25 mouse cellular contexts compared by ENCODE assay signal in the genomic region with DNA sequence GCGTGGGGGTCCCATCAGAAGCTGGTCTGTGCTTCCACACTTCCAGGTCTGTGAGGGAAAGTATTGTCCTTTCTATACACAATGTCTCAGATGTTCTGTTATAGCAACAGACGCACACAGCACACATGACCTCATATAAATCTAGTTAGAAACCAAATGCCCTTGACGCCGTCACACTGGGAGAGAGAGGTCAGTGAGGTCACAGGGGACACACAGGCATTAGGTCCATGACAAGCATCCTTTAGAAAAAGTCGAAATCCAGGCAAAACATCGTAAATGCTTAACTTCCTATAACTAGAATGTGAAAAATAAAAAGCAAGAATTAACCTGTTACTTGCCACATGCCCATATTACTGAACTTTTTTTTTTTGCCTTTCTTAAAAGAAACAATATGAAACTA.
"Had no signal": no experiment of that assay in that cellular context is flagged by ENCODE, and none has a peak within 500 bp of the region (broad histone marks: within the 10 kb centered on the region; RNA-seq: fewer than 3 reads in every experiment).

No protein-coding gene starts in this region.

- H3K27ac ChIP-seq: heart, adult 2 months; hindbrain, embryonic 10.5 days; hindbrain, embryonic 12.5 days; hindbrain, embryonic 14.5 days; intestine, embryonic 15.5 days; layer of hippocampus, adult 2 months; left cerebral cortex, adult 2 months; limb, embryonic 10.5 days; limb, embryonic 12.5 days; liver, embryonic 13.5 days had no signal

- H3K4me1 ChIP-seq: hindbrain, embryonic 12.5 days; liver, embryonic 13.5 days had no signal

- H3K4me2 ChIP-seq: heart, embryonic 11.5 days; hindbrain, embryonic 12.5 days; hindbrain, embryonic 14.5 days; intestine, embryonic 15.5 days; limb, embryonic 12.5 days; liver, embryonic 11.5 days; liver, embryonic 13.5 days had no signal

- H3K9me3 ChIP-seq: hindbrain, embryonic 10.5 days; hindbrain, embryonic 12.5 days; intestine, embryonic 15.5 days; limb, embryonic 10.5 days; limb, embryonic 12.5 days; liver, embryonic 13.5 days had no signal

- DNase-seq: gastrocnemius, postnatal 10 days; gastrocnemius, postnatal 25 days; heart, adult 2 months; heart, postnatal 10 days; heart, postnatal 4 days; kidney, adult 18-20 months; kidney, adult 8-10 months; kidney, postnatal 10 days; kidney, postnatal 25 days; kidney, postnatal 4 days; liver had no signal

- H3K4me3 ChIP-seq: heart, adult 2 months; hindbrain, embryonic 10.5 days; hindbrain, embryonic 12.5 days; intestine, embryonic 15.5 days; layer of hippocampus, adult 2 months; left cerebral cortex, adult 2 months; limb, embryonic 10.5 days; limb, embryonic 12.5 days; liver, embryonic 13.5 days had no signal

- H3K36me3 ChIP-seq: hindbrain, embryonic 10.5 days; hindbrain, embryonic 12.5 days; intestine, embryonic 15.5 days; limb, embryonic 10.5 days; limb, embryonic 12.5 days; liver, embryonic 13.5 days had no signal

- H3K9ac ChIP-seq: hindbrain, embryonic 12.5 days; hindbrain, embryonic 14.5 days; intestine, embryonic 15.5 days; limb, embryonic 12.5 days; liver, embryonic 13.5 days had no signal

- H3K27me3 ChIP-seq: hindbrain, embryonic 12.5 days; intestine, embryonic 15.5 days; limb, embryonic 12.5 days; liver, embryonic 13.5 days had no signal

- ATAC-seq: hindbrain, embryonic 16.5 days; inflammation-experienced regulatory T-cells, adult 6 months; intestine, embryonic 15.5 days; intestine, postnatal 0 days had no signal
